Mouse (Mus musculus): ENCODE results near the gene Igfbp7.

DNA sequence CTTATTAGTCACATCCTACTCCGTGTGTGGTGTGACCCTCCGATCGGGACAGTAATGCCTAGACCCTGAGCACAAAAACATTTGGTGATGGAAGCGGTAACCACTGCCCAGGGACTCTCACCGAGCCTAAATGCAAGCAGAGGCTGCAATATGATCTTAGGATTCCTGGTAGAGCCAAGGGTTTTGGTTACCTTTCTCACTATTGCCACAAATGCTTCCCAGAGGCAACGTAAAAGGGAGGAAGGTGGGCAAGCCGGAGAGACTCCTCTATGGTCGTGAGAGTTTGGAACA is 20.5 kb downstream of the Igfbp7 start:
- no peak for TF ChIP-seq TAL1 (IDR thresholded peaks at IDR 0.05; ENCODE audit: low read length)
- no peak for TF ChIP-seq GATA1 (IDR thresholded peaks at IDR 0.05; ENCODE audit: low read length)
